Mouse (Mus musculus) MN1 (cell line): Measurements from ENCODE around the gene Ptprcap.
"Not testable (repeated sequence)": the region's sequence is repeated elsewhere in the genome, so short reads cannot be mapped to it uniquely, and the experiment has no call there.

Experiments
- DNase-seq: peaks from one replicate; pipeline ENCODE4 v3.0.0-alpha.2; 2016; ENCODE audit warnings: low spot score

Ptprcap gene

GRCm38 (mm10) chr19:4125741-4126696, 27.4 kb upstream of the Ptprcap start, which contains the start of gene Aip:
Gene Aip (minus strand): TSS chr19:4125858.
- peak; percentile 95 for DNase-seq

DNA sequence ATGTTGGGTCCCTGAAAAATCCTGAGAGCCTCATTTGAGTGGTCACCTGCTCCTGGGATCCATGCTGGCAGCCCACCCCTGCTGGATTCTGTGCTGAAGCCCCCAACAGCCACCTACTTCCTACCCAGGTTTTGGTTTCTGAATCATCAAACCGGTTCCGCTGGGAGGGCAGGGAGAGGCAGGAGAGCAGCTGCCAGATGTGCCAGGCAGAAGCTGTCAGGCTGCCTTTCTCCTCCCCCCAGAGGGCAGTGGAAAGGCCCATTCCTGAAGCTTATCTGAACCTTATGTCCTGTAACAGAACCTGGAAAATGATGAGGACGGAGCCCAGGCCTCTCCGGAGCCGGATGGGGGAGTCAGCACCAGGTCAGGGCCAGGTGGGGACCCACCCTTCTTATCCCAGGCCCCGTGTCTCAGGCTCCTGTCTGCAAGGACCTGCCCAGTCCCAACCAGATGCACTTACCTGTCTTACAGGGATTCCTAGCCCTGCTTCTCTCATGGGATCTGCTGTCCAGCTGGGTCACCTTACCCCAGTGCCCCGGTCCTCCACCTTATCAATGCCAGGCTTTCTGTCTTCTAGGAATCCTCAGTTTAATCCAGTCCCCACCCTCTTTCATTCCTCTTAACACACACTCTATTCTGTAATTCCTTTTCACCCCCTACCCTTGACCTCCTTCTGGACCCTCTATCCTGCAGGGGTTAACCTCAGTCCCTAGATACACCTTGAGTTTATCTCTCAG, 26.5 kb upstream of the Ptprcap start:
- peak; percentile 56 for DNase-seq

DNA sequence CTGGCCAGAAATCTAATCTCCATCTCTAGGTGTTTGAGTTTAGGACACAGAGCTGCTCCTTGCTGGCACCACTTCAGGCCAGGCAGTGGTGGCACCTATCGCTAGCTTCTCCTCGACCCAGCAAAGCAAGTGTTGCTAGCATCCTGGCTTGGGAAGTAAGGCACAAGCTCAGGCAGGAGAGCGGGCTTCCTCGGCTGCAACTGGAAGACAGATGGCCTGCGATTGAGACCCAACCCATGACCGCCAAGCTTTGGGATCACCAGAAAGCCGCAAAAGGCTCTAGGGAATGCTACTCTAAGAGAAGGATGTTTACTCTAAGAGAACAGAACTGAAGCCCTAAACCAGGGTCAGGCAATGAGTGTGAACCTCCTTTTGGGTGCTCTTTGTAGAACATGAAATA, 23.9 kb upstream of the Ptprcap start:
- DNase-seq = no peak

DNA sequence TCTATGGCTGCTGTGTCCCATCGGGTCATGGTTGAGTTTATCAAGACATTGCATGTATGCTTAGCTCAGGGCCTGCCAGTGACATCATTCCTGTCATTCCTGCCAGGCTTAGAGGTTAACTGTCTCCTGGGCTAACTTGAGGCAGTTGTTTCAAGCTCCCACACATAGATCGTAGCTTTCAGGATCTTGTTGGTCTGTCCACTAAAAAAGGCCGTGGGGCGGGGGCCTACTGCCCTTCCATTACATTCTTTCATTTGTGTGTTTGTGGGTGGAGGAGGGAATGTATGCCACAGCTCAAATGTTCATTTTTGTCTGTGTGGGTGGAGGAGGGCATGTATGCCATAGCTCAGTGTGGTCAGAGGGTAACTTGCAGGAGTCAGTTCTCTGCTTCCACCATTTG, 23.3 kb upstream of the Ptprcap start:
- DNase-seq = no peak

DNA sequence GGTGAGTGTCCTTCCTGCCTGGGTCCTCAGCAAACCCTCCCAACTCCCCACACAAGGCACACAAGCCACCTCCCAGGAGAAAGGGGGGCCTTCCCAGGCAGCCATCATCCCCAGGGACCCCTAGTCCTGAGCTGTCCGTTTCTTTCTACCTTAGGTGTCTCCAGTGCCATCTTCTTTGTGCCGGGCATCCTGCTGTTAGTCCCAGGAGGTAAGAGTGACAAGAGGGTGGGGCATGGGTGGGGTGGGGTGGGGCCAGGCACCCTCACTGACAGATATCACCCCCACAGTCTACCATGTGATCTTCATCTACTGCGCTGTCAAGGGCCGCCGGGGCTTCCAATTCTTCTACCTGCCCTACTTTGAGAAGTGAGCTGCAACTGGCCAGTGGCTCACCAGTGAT, 22.3 kb upstream of the Ptprcap start:
- DNase-seq = no peak

DNA sequence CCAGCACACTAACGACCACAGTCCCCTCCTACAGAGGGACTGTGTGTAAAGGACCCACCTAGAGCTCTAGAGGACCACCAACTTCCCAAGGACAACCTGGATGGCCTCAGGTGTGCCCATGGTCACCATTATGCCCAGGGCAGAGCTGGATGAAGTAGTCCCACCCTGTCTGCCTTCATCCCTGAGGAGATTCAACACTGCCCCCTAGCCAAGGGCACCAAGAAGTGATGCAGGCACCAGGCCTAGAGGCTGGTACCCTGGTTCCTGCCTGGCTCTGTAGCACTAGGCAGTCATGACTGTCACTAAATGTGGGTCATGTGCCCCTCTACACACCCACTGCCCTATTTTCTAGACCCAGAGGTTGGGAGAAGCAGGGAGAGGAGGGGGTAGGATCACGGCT, 21.6 kb upstream of the Ptprcap start:
- DNase-seq = no peak

- DNase-seq = no peak
Observed at GRCm38 (mm10) chr19:4134354-4134753, 19.1 kb upstream of the Ptprcap start.

DNA sequence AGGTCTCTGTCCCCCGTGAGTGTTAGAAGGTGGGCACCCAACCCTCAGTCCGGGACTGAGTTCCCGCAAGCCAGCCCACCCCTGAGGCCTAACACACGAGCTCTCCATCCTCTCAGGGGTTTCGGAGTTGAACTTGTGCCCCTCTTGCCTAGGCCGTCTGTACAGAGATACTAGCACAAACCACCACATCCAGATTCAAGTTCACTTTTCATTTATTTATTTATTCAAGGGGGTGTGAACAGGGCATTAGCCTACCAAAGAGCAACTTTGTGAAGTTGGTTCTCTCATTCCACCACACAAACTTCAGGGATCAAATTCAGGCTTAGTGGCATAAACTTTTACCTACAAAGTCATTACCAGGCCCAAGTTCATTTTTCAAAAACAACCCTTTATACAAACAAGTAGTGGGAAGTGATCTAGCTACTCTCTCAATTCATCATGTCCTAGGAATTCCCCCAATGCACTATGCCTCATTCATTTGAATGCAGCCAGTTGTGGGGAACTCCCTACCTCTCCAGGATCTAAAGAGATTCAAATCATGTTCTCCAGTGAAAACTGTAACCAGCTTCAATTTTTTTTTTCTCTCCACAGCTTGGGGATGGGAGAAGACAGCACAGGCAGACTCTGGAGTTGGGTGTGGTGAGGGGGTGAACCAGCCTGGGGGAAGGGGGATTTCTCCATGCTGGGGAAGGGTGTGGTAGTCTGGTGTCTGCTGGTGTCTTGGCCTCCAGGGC, 18.0 kb upstream of the Ptprcap start:
- not testable (repeated sequence) for DNase-seq

GRCm38 (mm10) chr19:4135963-4136345, 17.4 kb upstream of the Ptprcap start:
- DNase-seq = not testable (repeated sequence)

- DNase-seq = no peak
Observed at GRCm38 (mm10) chr19:4136463-4136862, 16.9 kb upstream of the Ptprcap start.

DNA sequence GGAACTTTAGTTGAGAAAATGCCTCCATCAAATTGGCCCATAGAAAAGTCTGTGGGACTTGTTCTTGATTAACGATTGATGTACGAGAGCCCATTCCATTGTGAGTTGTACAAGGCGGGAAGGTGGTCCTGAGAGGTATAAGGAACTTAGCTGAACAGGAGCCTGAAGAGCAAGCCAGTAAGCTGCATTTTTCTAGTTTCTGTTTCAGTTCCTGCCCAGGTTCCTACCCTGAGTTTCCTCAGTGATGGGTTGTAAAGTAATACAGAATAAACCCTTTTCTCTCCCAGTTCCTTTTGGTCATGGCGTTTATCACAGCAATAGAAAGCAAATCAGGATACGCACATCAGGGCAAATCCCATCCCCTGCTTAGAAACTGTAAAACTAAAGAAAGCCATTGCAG, 15.5 kb upstream of the Ptprcap start:
- DNase-seq = no peak

- DNase-seq = no peak
Observed at GRCm38 (mm10) chr19:4139446-4139845, 14.0 kb upstream of the Ptprcap start, which contains the start of gene Gpr152. Gene Gpr152 (plus strand): TSS chr19:4139787.

GRCm38 (mm10) chr19:4140147-4140546, 13.3 kb upstream of the Ptprcap start:
- no peak for DNase-seq

- no peak for DNase-seq
Observed at GRCm38 (mm10) chr19:4142416-4143173, 10.8 kb upstream of the Ptprcap start.

DNA sequence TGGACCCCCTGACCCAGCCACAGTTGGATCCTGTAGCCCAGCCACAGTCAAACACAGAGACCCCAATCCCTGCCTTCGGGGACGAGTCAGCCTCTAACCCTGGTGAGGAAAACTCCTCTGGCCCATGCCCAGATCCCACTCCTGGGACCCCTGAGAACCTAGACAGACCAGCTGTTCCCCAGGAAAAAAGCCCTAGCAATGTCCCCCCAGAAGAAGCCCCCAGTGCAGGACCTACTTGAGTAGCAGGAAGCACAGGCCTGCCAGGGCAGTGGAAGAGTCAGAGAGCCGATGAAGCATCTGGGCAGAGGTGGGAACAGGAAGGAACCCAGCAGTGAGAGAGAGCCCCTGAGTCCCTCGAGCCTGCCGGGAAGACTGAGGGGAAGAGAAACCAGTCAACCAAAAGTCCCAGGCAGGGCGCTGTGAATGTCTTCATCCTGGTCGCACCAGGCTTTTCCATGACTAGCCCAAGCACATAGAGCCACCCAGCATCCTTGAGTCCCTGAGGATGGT, 9.6 kb upstream of the Ptprcap start, which contains the start of gene Cabp4:
Cabp4 (minus strand) TSS at position 275 of the 510 bp plus-strand sequence.
- no peak for DNase-seq

GRCm38 (mm10) chr19:4144550-4145498, 8.6 kb upstream of the Ptprcap start:
- no peak for DNase-seq

DNA sequence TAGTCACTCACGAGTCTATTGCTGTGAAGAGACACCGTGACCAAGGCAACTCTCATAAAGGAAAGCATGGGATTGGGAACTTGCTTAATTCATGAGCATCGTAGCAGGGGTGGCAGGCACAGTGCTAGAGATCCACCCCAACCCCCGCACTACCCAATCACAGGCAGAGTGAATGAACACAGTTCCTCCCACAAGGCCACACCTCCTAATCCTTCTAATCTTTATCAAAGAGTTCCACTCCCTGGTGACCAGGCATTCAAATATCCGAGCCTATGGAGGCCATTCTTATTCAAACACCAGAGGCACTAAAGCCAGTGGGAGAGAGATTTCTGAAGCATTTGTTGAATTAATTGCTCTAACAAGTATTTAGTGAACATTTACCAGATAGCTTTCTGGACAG, 7.5 kb upstream of the Ptprcap start:
- DNase-seq = no peak

DNA sequence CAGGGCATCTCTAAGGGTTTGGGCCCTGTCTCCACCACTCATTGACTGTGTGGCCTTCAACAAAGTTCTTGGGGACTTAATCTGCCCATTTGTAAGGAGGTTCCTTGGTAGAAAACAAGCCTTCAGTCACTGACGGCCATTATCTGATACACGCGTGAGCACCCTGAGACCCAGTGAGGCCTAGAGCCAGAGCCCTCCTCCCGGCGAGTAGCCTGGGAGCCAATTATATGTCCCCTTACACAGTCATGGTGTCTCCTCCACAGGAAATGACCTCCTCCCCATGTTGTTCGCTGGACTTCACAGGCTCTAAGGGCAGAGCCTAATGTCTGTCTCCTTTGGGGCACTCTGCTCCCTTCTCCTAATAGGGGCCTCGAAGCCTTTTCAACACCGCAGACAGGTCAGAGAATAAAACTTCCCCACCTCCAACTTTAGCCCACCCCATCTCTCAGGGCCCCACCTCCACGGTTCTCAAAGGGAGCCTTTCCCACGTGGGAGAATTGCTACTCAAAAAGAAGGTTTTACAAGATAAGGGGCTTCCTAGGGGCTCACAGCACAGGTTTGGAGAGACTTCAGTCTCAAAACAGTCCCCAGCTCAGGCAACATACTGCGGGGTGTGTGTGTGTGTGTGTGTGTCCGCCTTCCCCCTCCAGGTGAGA, 6.9 kb upstream of the Ptprcap start:
- DNase-seq = no peak

DNA sequence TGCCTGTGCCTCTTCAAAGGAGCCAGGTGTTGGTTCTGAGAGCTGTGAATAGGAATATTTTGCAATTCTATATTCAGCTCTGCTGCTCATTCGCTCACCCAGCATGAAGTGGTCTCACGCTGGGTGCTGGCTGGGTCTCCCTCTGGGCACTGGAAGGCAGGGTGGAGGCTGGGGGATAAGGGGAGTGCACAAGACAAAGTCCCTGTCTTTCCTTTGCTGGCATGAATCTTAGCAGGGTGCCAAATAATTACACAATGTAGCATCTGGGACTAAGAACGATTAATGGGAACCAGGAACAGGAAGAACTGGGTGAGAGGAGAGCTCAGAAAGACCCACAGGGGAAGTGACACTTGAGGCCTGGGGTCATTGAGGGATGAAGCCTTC, 6.4 kb upstream of the Ptprcap start:
- no peak for DNase-seq
